Mouse (Mus musculus): Measurements from ENCODE around the gene Cdh13. TPM values are rescaled to one million over a fixed set of nuclear protein-coding genes. Genes with fewer than 3 reads are reported as not detected.

Gene Cdh13
- polyA plus RNA-seq, 1 experiment from 2014 or later = 62.2 TPM

DNA sequence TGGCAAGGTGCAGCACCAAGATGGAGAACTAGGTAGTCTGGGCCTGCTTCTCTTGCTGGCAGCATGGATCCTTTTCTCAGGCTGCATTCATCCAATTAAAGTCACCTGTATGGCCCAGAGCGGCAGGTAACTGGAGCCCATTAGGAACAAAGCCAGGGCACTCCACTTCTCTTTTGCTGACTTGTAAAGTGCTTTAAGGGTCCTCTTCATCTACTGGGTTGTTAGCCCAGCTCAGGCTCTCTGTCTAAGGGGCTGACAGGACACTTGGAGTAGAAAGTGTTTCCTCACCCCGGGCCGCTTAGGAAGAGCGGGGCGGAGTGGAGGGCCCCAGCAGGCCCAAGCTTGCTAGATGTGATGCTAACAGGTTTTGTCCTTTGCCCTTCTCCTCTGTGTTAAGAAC is 12.9 kb downstream of the Cdh13 start:
- no peak for TF ChIP-seq CTCF (IDR thresholded peaks at IDR 0.05)
- DNase-seq (ENCODE audit: low read depth, low spot score) (no peak), ATAC-seq (no peak)
- ChIA-PET POLR2A (no interaction called here), CTCF (interaction anchor here (0.7 kb wide), 1 partner anchor 35 kb away, joined by 3 read pairs; no protein-coding TSS in a partner anchor)
- H3K27me3 ChIP-seq = no peaks in the 10 kb centered on the region
- in situ Hi-C loops (cut with MboI; ENCODE audit: low pct_unique_long_range_greater_than_20kb) = no loop called here

DNA sequence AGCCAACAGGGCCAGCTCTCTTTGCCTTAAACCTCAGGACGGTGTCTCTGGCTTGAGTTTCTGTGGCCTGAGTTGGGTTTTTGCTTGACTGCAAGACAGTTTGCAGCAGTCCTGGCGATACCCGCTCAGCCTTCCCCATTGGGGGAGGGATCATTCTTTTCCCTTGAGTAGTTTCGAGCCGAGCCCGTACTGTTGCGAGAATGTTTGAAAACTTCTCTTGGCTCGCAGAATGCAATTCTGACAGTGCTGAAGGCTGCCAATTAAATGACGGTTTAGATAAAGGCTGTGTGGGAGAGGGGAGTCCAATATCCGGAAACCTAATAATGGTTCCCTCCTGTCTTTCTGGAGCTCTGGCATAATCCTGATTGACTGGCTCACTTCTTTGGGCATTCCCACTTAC is 23.4 kb downstream of the Cdh13 start:
- in situ Hi-C loops (cut with MboI; ENCODE audit: low pct_unique_long_range_greater_than_20kb) = no loop called here
- no peak for TF ChIP-seq CTCF (IDR thresholded peaks at IDR 0.05)
- ChIA-PET CTCF (no interaction called here), POLR2A (no interaction called here)
- no peak for ATAC-seq
- DNase-seq (ENCODE audit: low read depth, low spot score) = no peak
- H3K27me3 ChIP-seq = no peaks in the 10 kb centered on the region

DNA sequence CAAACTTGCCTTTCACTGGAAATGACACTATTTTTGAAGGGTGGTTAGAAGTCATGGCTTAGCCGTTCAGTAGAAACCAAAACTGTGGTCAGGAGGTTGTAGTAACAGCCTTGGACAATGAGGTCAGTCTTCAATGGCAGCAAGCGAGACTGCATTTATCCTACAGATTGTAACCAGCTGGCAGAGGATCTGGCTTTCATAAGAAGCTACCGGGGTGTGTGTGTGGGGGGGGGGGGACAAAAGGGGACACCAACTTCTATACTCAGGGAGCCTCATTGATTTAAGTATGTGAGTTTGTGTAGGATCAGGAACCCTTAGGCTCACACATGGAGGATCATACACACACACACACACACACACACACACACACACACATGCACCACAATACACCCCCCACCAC is 25.6 kb downstream of the Cdh13 start:
- POLR2A ChIA-PET = interaction anchor here (0.5 kb wide), 1 partner anchor 1052 kb away, joined by 3 read pairs; no protein-coding TSS in a partner anchor
- ATAC-seq = no peak

DNA sequence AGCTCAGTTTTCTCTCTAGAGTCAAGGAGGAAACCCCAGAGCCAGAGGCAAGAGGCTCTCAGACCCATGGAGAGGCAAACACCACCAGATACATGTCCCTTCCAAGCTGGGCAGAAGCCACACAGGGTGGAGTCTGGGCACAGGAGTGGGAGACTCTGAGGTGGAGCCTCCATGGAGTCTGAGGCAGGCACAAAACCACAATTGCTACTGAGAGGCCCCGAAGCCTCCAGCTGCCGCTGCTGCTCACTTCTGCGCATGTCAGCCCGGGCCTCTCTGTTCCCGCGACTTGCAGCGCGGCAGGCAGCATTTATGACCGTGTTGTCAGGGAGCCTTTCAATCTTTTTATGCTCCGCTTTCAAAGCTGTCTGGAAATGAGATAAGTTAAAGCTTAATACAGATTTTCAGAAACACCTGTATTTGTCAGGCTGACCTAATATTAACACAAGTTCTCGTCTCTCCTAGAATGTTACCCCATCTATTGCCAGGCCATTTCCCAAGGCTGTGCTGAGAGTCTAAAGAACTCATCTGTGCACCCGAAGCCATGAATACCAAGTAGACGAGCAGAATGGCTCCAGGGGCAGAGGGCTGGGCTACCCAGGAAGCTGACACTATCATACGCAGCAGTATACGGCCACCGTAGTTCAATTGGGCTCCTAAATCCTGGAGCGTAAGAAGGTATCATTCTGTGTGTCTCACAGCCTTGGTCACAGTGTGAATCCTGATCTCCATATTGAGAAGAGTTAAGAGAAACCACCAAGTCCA is 30.1 kb downstream of the Cdh13 start:
- ATAC-seq = no peak
- in situ Hi-C loops (cut with MboI; ENCODE audit: low pct_unique_long_range_greater_than_20kb) = no loop called here

More for the DNA sequence above, 25.6 kb downstream of the Cdh13 start:
- TF ChIP-seq CTCF (IDR thresholded peaks at IDR 0.05) = no peak
- no peak for DNase-seq (ENCODE audit: low read depth, low spot score)
- CTCF ChIA-PET = no interaction called here
- in situ Hi-C loops (cut with MboI; ENCODE audit: low pct_unique_long_range_greater_than_20kb) = no loop called here
- no peaks in the 10 kb centered on the region for H3K27me3 ChIP-seq

DNA sequence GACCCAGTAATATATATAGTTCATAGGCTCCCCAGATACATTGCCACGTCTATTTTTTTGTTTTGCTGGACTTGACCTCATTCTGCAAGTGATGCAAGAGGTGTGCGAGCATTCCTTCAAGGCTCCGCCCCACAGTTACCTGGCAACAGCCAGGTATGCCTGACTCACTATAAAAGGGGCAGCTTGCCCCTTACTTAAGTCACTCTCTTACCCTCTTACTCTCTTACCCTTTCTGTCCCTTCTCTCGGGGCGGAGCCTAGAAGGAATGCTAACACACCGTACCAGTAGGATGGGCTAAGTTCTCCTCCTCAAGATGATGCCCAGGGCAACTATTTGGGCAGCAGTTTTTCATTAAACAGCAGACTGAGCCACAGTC is 30.6 kb downstream of the Cdh13 start:
- POLR2A ChIA-PET = no interaction called here

More for the DNA sequence above, 30.1 kb downstream of the Cdh13 start:
- POLR2A ChIA-PET = no interaction called here
- DNase-seq (ENCODE audit: low read depth, low spot score) = no peak
- no peaks in the 10 kb centered on the region for H3K27me3 ChIP-seq
- CTCF ChIA-PET = interaction anchor here (1.2 kb wide), 1 partner anchor 9 kb away, joined by 3 read pairs; no protein-coding TSS in a partner anchor
- no peak for TF ChIP-seq CTCF (IDR thresholded peaks at IDR 0.05)

DNA sequence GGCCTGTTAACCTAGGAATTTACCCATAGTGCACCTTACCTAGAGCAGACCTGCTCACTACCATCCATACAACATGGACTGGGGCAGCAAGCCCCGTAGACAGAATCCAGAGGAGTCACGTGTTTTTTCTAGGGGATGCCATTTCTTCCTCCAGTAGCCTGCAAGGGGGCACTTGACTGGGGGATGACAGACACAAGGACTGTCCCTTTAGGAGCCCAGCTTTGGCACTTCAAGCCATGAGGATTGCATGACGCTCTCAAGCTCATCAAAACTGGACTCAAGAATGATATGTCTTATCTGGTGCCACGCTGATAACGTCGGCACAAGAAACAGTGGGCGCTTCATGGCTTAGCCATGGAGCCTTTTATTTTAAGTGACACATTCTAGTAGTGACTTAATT is 31.4 kb downstream of the Cdh13 start:
- CTCF ChIA-PET = interaction anchor here (1.0 kb wide), 1 partner anchor 16 kb away, joined by 3 read pairs; no protein-coding TSS in a partner anchor
- ATAC-seq (no peak), DNase-seq (ENCODE audit: low read depth, low spot score) (no peak)
- POLR2A ChIA-PET = no interaction called here
- no peaks in the 10 kb centered on the region for H3K27me3 ChIP-seq
- in situ Hi-C loops (cut with MboI; ENCODE audit: low pct_unique_long_range_greater_than_20kb) = no loop called here
- no peak for TF ChIP-seq CTCF (IDR thresholded peaks at IDR 0.05)

More for the DNA sequence above, 30.6 kb downstream of the Cdh13 start:
- no peak for DNase-seq (ENCODE audit: low read depth, low spot score)
- no peak for ATAC-seq
- CTCF ChIA-PET = no interaction called here
- in situ Hi-C loops (cut with MboI; ENCODE audit: low pct_unique_long_range_greater_than_20kb) = no loop called here
- no peaks in the 10 kb centered on the region for H3K27me3 ChIP-seq
- TF ChIP-seq CTCF (IDR thresholded peaks at IDR 0.05) = no peak

DNA sequence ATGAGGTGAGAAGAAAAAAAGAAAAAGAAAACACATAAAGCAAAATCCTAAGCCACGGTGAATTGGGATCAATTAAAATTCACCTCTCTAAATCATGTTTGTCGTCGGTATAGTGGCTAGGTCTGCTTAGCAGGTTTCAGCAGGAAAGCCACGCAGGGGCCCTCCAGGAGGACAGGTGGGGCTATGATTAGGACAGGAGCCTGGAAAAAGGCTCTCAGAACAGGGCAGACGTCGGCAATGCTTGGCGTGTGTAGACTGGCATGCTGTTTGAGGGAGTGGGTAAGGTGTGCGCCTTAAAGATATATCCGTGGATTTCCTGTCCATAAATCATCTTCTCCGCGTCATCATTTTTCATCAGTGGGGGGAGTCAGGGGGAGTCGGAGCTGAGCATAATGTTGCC is 32.9 kb downstream of the Cdh13 start:
- CTCF ChIA-PET = no interaction called here

DNA sequence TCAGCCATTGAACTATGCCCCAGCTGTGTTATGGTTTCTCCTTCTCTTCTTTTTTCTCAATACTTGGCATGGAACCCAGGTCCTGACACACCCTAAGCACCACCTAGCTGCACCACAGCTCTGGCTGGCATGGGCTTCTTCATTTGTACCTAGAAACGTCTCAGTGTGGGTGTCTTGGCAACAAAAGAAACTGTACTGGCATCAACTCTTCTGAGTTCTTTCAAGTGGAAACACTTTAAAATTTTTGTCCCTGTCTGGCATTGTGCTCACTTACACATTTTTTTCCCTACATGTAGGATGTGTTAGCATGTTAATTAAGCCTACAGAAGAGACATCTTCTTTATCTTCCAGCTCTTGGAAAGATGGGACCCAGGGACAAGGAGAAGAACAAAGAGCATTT is 37.0 kb downstream of the Cdh13 start:
- TF ChIP-seq CTCF (IDR thresholded peaks at IDR 0.05) = no peak
- CTCF ChIA-PET = interaction anchor here (0.6 kb wide), 1 partner anchor 479 kb away, joined by 3 read pairs; no protein-coding TSS in a partner anchor
- no peak for ATAC-seq
- H3K27me3 ChIP-seq = no peaks in the 10 kb centered on the region
- in situ Hi-C loops (cut with MboI; ENCODE audit: low pct_unique_long_range_greater_than_20kb) = no loop called here
- POLR2A ChIA-PET = no interaction called here
- no peak for DNase-seq (ENCODE audit: low read depth, low spot score)

More for the DNA sequence above, 32.9 kb downstream of the Cdh13 start:
- no peak for TF ChIP-seq CTCF (IDR thresholded peaks at IDR 0.05)
- DNase-seq (ENCODE audit: low read depth, low spot score) (no peak), ATAC-seq (no peak)
- in situ Hi-C loops (cut with MboI; ENCODE audit: low pct_unique_long_range_greater_than_20kb) = no loop called here
- POLR2A ChIA-PET = no interaction called here
- H3K27me3 ChIP-seq = no peaks in the 10 kb centered on the region

DNA sequence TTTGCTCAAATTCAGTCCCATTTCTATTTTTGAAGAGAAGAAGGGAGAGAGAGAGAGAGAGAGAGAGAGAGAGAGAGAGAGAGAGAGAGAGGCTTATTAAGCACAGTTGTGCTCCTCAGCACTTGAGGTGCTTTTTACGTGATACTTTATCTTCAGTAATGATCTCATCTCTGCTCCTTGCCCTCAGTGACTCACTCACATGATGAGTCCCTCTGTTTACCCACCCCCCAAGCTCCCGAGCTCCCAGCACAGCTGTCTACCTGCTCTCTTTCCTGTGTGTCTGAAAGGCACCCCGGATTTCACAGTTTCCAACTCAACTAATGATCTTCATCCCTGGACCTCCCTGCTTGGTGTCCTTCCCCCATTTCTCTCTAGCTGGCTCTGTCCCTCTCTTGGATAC is 39.9 kb downstream of the Cdh13 start:
- ATAC-seq = no peak
- TF ChIP-seq CTCF (IDR thresholded peaks at IDR 0.05) = no peak
- CTCF ChIA-PET = interaction anchor here (1.5 kb wide), 1 partner anchor 10 kb away, joined by 3 read pairs; no protein-coding TSS in a partner anchor
- no peaks in the 10 kb centered on the region for H3K27me3 ChIP-seq
- POLR2A ChIA-PET = interaction anchor here (0.9 kb wide), 1 partner anchor 13 kb away, joined by 3 read pairs; no protein-coding TSS in a partner anchor
- in situ Hi-C loops (cut with MboI; ENCODE audit: low pct_unique_long_range_greater_than_20kb) = no loop called here
- no peak for DNase-seq (ENCODE audit: low read depth, low spot score)

DNA sequence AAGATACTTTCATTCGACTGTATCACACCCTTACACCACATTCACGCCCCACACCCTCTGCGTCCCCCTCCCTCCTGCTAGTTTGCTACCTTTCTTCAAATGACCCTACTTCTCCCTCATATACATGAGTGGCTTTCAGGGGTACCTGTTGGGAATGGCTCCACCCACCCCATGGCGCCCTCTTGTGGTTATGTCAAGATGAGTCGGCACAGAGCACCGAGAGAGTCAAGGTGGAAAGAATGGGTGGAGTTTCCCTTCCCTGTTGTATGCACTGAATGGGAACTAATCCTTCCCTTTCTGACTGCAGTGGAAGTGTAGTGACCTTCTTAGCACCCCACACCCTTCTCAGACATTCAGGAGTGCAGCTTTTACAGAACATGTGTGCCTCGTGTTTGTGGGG is 51.4 kb downstream of the Cdh13 start:
- ChIA-PET CTCF (no interaction called here), POLR2A (no interaction called here)
- in situ Hi-C loops (cut with MboI; ENCODE audit: low pct_unique_long_range_greater_than_20kb) = no loop called here
- H3K27me3 ChIP-seq = no peaks in the 10 kb centered on the region
- DNase-seq (ENCODE audit: low read depth, low spot score) (no peak), ATAC-seq (no peak)
- peak; percentile 42 for TF ChIP-seq CTCF (IDR thresholded peaks at IDR 0.05)

DNA sequence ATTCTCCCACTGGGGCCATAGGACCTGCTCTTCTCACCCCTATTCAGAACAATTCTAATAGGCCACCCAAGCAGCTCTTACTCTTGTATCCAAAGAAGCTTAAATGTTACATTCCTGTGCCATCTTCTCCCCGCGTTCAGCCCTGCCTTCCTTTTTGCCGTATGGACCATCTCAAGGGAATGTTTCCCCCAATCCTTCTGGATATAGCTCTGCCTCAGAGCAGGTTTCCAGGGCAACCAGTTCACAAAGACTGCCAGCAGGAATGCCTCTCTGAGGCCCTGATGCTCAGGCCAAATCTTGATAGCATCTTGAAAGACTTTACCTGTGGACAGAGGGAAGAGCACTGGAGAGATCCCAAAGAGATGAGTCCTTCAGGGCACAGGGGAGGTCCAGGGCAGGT is 56.2 kb downstream of the Cdh13 start:
- in situ Hi-C loops (cut with MboI; ENCODE audit: low pct_unique_long_range_greater_than_20kb) = no loop called here
- TF ChIP-seq CTCF (IDR thresholded peaks at IDR 0.05) = no peak
- H3K27me3 ChIP-seq = no peaks in the 10 kb centered on the region
- POLR2A ChIA-PET = no interaction called here
- CTCF ChIA-PET = no interaction called here
- no peak for ATAC-seq
- no peak for DNase-seq (ENCODE audit: low read depth, low spot score)
